Mouse (Mus musculus) lung, postnatal 0 days (tissue): ENCODE data around the gene Sec16b. TPM values are rescaled to one million over a fixed set of nuclear protein-coding genes. Genes with fewer than 3 reads are reported as not detected.

ENCODE experiments used
- ATAC-seq: fragments of 200-750 bp; cut with Nextera tagmentation; 2 replicates; pipeline ENCODE4 v1.8.0; 2017; ENCODE audit warnings: moderate library complexity
- DNase-seq: peaks from one replicate; pipeline ENCODE4 v3.0.0-alpha.2; 2016; ENCODE audit warnings: low spot score
- H3K27ac ChIP-seq: fragments of 300-500 bp; sonication (generic); 2 replicates; pipeline ENCODE4 v1.5.1; 2014; ENCODE audit warnings: antibody characterized with exemption, mild to moderate bottlenecking, low read length, mixed read lengths
- H3K27me3 ChIP-seq: fragments of 300-500 bp; sonication (generic); replicated peaks from 2 replicates; pipeline ENCODE4 v1.6.1; 2014; ENCODE audit warnings: low read length, mixed read lengths; ENCODE audit not compliant: insufficient read depth
- H3K36me3 ChIP-seq: fragments of 300-500 bp; sonication (generic); 2 replicates; pipeline ENCODE4 v1.6.1; 2014; ENCODE audit warnings: low read length, mixed read lengths; ENCODE audit not compliant: insufficient read depth
- H3K4me1 ChIP-seq: fragments of 300-500 bp; sonication (generic); 2 replicates; pipeline ENCODE4 v1.6.1; 2014; ENCODE audit warnings: antibody characterized with exemption, low read depth, low read length, mixed read lengths; ENCODE audit not compliant: insufficient read depth
- H3K4me2 ChIP-seq: fragments of 300-500 bp; sonication (generic); replicated peaks from 2 replicates; pipeline ENCODE4 v1.6.1; 2014; ENCODE audit warnings: low read depth, mild to moderate bottlenecking, low read length, moderate library complexity, mixed read lengths
- H3K4me3 ChIP-seq: fragments of 300-500 bp; sonication (generic); 2 replicates; pipeline ENCODE4 v1.5.1; 2014; ENCODE audit warnings: low read depth, low read length
- H3K9ac ChIP-seq: fragments of 300-500 bp; sonication (generic); replicated peaks from 2 replicates; pipeline ENCODE4 v1.6.1; 2014; ENCODE audit warnings: low read depth, mild to moderate bottlenecking
- H3K9me3 ChIP-seq: fragments of 300-500 bp; sonication (generic); 2 replicates; pipeline ENCODE4 v1.6.1; 2016; ENCODE audit warnings: low read length, mixed read lengths
- CTCF ChIP-seq: IDR thresholded peaks from 2 replicates; pipeline ENCODE4 v1.5.1; 2016; ENCODE audit warnings: antibody characterized with exemption, mild to moderate bottlenecking
- EP300 ChIP-seq: IDR thresholded peaks from 2 replicates; pipeline ENCODE4 v1.6.1; 2016; ENCODE audit warnings: antibody characterized with exemption, mild to moderate bottlenecking, control low read depth
- WGBS: fragments of 180-500 bp; shearing (Covaris S2); extraction: QIAGEN DNeasy Blood & Tissue Kit; methylation state at CpG from one replicate; pipeline ENCODE4 v1.1.7; 2014; 5-methylcytosine and 5-hydroxymethylcytosine counted together
- polyA plus RNA-seq: library from polyadenylated mRNA; unstranded; fragments of >200 nt; fragmentation: Nextera tagmentation; extraction: Ambion mirVana; gene quantifications from 2 replicates; pipeline ENCODE4 v1.2.1, GENCODE M21; 2015

Sec16b gene
- polyA plus RNA-seq, 1 experiment from 2014 or later: 1.2 TPM

GRCm38 (mm10) chr1:157480901-157481300 is 25.6 kb upstream of the Sec16b start:
- no peak for DNase-seq
- H3K27me3 ChIP-seq: no peaks in the 10 kb centered on the region
- no peaks in the 10 kb centered on the region for H3K4me1 ChIP-seq
- no peak overlapping the region for H3K4me2 ChIP-seq
- no peak overlapping the region for H3K4me3 ChIP-seq
- H3K36me3 ChIP-seq: no peaks in the 10 kb centered on the region
- WGBS: 47% methylated on average over 3 of the region's 3 CpGs
- TF ChIP-seq CTCF: no peak
- no peak for TF ChIP-seq EP300
- H3K9me3 ChIP-seq: no peaks in the 10 kb centered on the region
- no peak for ATAC-seq
- no peak overlapping the region for H3K27ac ChIP-seq
- H3K9ac ChIP-seq: no peak overlapping the region

DNA sequence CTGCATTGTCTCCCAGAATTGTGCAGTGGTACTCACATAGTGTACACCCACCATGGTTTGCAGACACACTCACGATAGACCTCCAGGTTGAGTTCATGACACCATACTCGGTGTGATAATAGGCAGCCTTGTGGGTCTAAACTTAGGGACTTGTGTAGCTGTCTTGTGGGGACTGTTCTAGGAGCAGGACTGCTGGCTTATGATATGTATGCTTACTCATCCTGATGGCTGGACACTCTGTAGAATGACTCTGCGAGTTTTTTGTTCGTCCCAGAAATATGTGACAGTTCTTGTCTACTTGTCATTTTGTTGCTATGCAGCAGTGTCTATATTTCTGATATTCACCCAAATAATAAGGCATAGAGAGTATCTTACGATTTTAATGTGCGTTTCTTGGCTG is 24.9 kb upstream of the Sec16b start:
- H3K9ac ChIP-seq: no peak overlapping the region
- no peaks in the 10 kb centered on the region for H3K9me3 ChIP-seq
- H3K4me2 ChIP-seq: no peak overlapping the region
- no peak for ATAC-seq
- H3K27ac ChIP-seq: no peak overlapping the region
- no peaks in the 10 kb centered on the region for H3K4me1 ChIP-seq
- no peaks in the 10 kb centered on the region for H3K27me3 ChIP-seq
- WGBS: 87% methylated on average over 6 of the region's 6 CpGs
- no peak overlapping the region for H3K4me3 ChIP-seq
- no peak for TF ChIP-seq EP300
- TF ChIP-seq CTCF: no peak
- DNase-seq: no peak
- no peaks in the 10 kb centered on the region for H3K36me3 ChIP-seq

DNA sequence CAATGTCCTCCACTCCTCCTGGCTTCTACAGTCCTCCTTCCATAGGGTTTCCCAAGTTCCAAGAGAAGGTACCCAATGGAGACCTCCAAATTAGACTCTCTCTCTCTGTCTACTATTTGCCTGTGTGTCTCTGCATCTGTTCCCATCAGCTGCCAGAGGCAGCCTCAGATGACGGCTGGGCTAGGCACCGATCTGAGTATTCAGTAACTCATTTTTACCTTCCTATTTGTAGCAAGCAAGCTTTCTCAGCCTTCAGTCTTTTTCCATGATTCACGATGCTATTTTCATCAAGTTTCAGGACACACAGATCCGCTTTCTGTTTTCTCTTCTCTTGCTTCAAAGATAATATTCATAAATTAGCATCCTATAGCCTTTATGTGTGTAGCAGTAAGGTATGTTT is 22.4 kb upstream of the Sec16b start:
- TF ChIP-seq CTCF (no peak), EP300 (no peak)
- H3K27ac ChIP-seq: no peak overlapping the region
- DNase-seq (no peak), ATAC-seq (no peak)
- H3K4me1 ChIP-seq: no peaks in the 10 kb centered on the region
- no peaks in the 10 kb centered on the region for H3K27me3 ChIP-seq
- H3K4me2 ChIP-seq: no peak overlapping the region
- H3K4me3 ChIP-seq: no peak overlapping the region
- 94% methylated on average over 4 of the region's 4 CpGs for WGBS
- H3K36me3 ChIP-seq: no peaks in the 10 kb centered on the region
- no peak overlapping the region for H3K9ac ChIP-seq
- no peaks in the 10 kb centered on the region for H3K9me3 ChIP-seq

- 74% methylated on average over 1 of the region's 1 CpGs for WGBS
- no peaks in the 10 kb centered on the region; the same call in 1 of the 2 replicates for H3K36me3 ChIP-seq
- DNase-seq: no peak
- TF ChIP-seq CTCF (no peak), EP300 (no peak)
- no peak overlapping the region for H3K27ac ChIP-seq
- no peak for ATAC-seq
- no peak overlapping the region for H3K9ac ChIP-seq
- H3K27me3 ChIP-seq: no peaks in the 10 kb centered on the region
- H3K4me3 ChIP-seq: no peak overlapping the region
- H3K4me2 ChIP-seq: no peak overlapping the region
- no peaks in the 10 kb centered on the region for H3K9me3 ChIP-seq
- H3K4me1 ChIP-seq: no peaks in the 10 kb centered on the region
Measured at GRCm38 (mm10) chr1:157500657-157501056, 5.9 kb upstream of the Sec16b start.

GRCm38 (mm10) chr1:157501352-157501945 is 5.1 kb upstream of the Sec16b start:
- H3K27me3 ChIP-seq: no peaks in the 10 kb centered on the region
- WGBS: 82% methylated on average over 6 of the region's 6 CpGs
- ATAC-seq: no peak

DNA sequence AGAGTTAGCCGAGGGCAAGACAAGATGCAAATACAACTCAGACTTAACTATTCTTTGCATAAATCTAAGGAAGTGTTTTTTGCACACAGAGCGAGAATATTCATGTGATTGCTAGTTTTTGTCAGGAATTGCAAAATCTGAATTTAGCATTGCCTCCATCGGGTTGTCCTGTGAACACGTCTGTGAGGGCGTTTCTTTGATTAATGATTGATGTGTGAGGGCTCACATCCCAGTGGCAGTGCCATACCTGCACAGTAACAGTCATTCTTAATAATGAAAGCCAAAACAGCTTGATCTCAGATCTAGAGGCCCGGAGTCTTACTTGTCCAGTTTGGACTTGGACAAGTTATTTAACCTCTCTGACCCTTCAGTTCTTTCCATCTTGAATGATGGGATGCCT is 3.5 kb upstream of the Sec16b start:
- Histone ChIP-seq H3K27ac (no peak overlapping the region), H3K27me3 (no peaks in the 10 kb centered on the region), H3K36me3 (no peaks in the 10 kb centered on the region; the same call in 1 of the 2 replicates), H3K4me2 (no peak overlapping the region), H3K9ac (no peak overlapping the region), H3K9me3 (no peaks in the 10 kb centered on the region), H3K4me1 (no peaks in the 10 kb centered on the region), H3K4me3 (no peak overlapping the region)
- 68% methylated on average over 6 of the region's 6 CpGs for WGBS
- ATAC-seq: no peak
- no peak for DNase-seq
- TF ChIP-seq EP300 (no peak), CTCF (no peak)

More at GRCm38 (mm10) chr1:157501352-157501945, 5.1 kb upstream of the Sec16b start:
- H3K4me1 ChIP-seq: no peaks in the 10 kb centered on the region
- H3K9ac ChIP-seq: no peak overlapping the region
- no peaks in the 10 kb centered on the region for H3K9me3 ChIP-seq
- H3K27ac ChIP-seq: no peak overlapping the region
- H3K4me2 ChIP-seq: no peak overlapping the region
- no peak for TF ChIP-seq EP300
- no peak for TF ChIP-seq CTCF
- no peak overlapping the region for H3K4me3 ChIP-seq
- H3K36me3 ChIP-seq: no peaks in the 10 kb centered on the region; the same call in 1 of the 2 replicates
- no peak for DNase-seq
